ENCODE assay signal across 7 mouse cellular contexts in genomic region chr2:13574801-13575150, GRCm38 (mm10). TPM values are rescaled to one million over a fixed set of nuclear protein-coding genes. Genes with fewer than 3 reads are reported as not detected.
DNase-seq lines count a peak whose midpoint lies in the region; ATAC-seq and TF ChIP-seq lines count a peak whose summit lies in the region.

No protein-coding gene starts in this region.

- peak overlapping the region; percentile 87 for H3K4me3 ChIP-seq in gastrocnemius, adult 2 months
- peak overlapping the region; percentile 57 for H3K4me3 ChIP-seq in hindbrain, embryonic 15.5 days
- H3K4me3 ChIP-seq in lung, adult 2 months (replicated peaks; ENCODE audit: extremely low read depth, low read depth, low read length) = peak overlapping the region; percentile 88
- H3K4me3 ChIP-seq in neural tube, embryonic 15.5 days (replicated peaks) = peak overlapping the region; percentile 65

- DNase-seq in ES-CJ7 (ENCODE audit: low read depth, low spot score) (peak; percentile 50), ZHBTc4 (ENCODE audit: low read depth, low spot score) (peak; percentile 73)
- peak; percentile 69 for DNase-seq in gastrocnemius, adult 2 months
- DNase-seq in lung, adult 2 months = no peak
- DNase-seq in frontal cortex, postnatal 25 days (ENCODE audit: low spot score in 2 of 2) = no peak

- no peak for TF ChIP-seq CTCF in gastrocnemius, adult 2 months (IDR thresholded peaks at IDR 0.05)
- no peak for TF ChIP-seq CTCF in lung, adult 2 months (IDR thresholded peaks at IDR 0.05; ENCODE audit: insufficient read depth, low read length)

- no peak for ATAC-seq in hindbrain, embryonic 15.5 days (ENCODE audit: low FRiP score, low read depth)
- peak; percentile 27; the same call in 1 of the 2 replicates for ATAC-seq in neural tube, embryonic 15.5 days (ENCODE audit: low FRiP score)

- H3K4me1 ChIP-seq in hindbrain, embryonic 15.5 days (replicated peaks) = peaks cover 42% of the 10 kb centered on the region
- H3K4me1 ChIP-seq in lung, adult 2 months (ENCODE audit: control insufficient read depth, insufficient read depth, low read length) = peaks cover 14% of the 10 kb centered on the region
- peaks cover 37% of the 10 kb centered on the region for H3K4me1 ChIP-seq in neural tube, embryonic 15.5 days

- peak overlapping the region; percentile 85 for H3K4me2 ChIP-seq in hindbrain, embryonic 15.5 days
- peak overlapping the region; percentile 89 for H3K4me2 ChIP-seq in neural tube, embryonic 15.5 days

- no peaks in the 10 kb centered on the region for H3K27me3 ChIP-seq in hindbrain, embryonic 15.5 days
- H3K27me3 ChIP-seq in neural tube, embryonic 15.5 days (replicated peaks) = no peaks in the 10 kb centered on the region

- intact Hi-C loops in gastrocnemius, adult 2 months (cut with DNase I) = loop anchor here (5.0 to 10.0 kb wide), 2 partner anchors 180 to 282 kb away; no protein-coding TSS in a partner anchor

- H3K9ac ChIP-seq in hindbrain, embryonic 15.5 days = peak overlapping the region; percentile 61
- H3K9ac ChIP-seq in neural tube, embryonic 15.5 days (replicated peaks) = peak overlapping the region; percentile 69

- peaks cover 8% of the 10 kb centered on the region; the same call in 1 of the 2 replicates for H3K36me3 ChIP-seq in hindbrain, embryonic 15.5 days
- H3K36me3 ChIP-seq in neural tube, embryonic 15.5 days = peaks cover 8% of the 10 kb centered on the region; the same call in 1 of the 2 replicates

- H3K27ac ChIP-seq in gastrocnemius, adult 2 months = peak overlapping the region; percentile 91
- H3K27ac ChIP-seq in hindbrain, embryonic 15.5 days (replicated peaks) = peak overlapping the region; percentile 90
- H3K27ac ChIP-seq in neural tube, embryonic 15.5 days (replicated peaks) = peak overlapping the region; percentile 90

- no peaks in the 10 kb centered on the region for H3K9me3 ChIP-seq in hindbrain, embryonic 15.5 days
- no peaks in the 10 kb centered on the region for H3K9me3 ChIP-seq in neural tube, embryonic 15.5 days (replicated peaks)

- TF ChIP-seq POLR2A in lung, adult 2 months (IDR thresholded peaks at IDR 0.05; ENCODE audit: borderline replicate concordance, extremely low read depth, low read depth, low read length) = peak; percentile 37; the same call in 1 of the 2 replicates

- under 1% methylated on average over 21 of the region's 21 CpGs for WGBS in hindbrain, embryonic 15.5 days
- WGBS in lung, adult 2 months = under 1% methylated on average over 21 of the region's 21 CpGs
- WGBS in neural tube, embryonic 15.5 days = under 1% methylated on average over 21 of the region's 21 CpGs

RNA-seq across cellular contexts. Expression of gene Vim, which starts 1.0 kb away (rescaled TPM):
- total RNA-seq in gastrocnemius, adult 2 months (2021) = 100 to 1,000 TPM in 1 of 2 experiments, 10 to 100 TPM in 1; 99.0 to 123 TPM
- 469 and 517 TPM in 2 replicates for polyA plus RNA-seq in hindbrain, embryonic 15.5 days (2015; fragmentation: Nextera tagmentation; extraction: Ambion mirVana)
- polyA plus RNA-seq in lung, adult 2 months (2012; rRNA removed) = 1,792 and 2,353 TPM in 2 replicates
- 441 and 489 TPM in 2 replicates for polyA plus RNA-seq in neural tube, embryonic 15.5 days (2015; fragmentation: Nextera tagmentation; extraction: Ambion mirVana)

RNA-seq across cellular contexts. Expression of gene Trdmt1, which starts 30.3 kb away (rescaled TPM):
- total RNA-seq in gastrocnemius, adult 2 months (2021) = 1 to 10 TPM; 3.6 to 6.4 TPM
- polyA plus RNA-seq in hindbrain, embryonic 15.5 days (2015; fragmentation: Nextera tagmentation; extraction: Ambion mirVana) = 7.2 and 8.5 TPM in 2 replicates
- 2.2 and 4.2 TPM in 2 replicates for polyA plus RNA-seq in lung, adult 2 months (2012; rRNA removed)
- 8.8 and 9.7 TPM in 2 replicates for polyA plus RNA-seq in neural tube, embryonic 15.5 days (2015; fragmentation: Nextera tagmentation; extraction: Ambion mirVana)

Comparison
In these comparisons a context has a peak if more than half of its experiments do, and no peak if none do; other contexts are left out.
1. DNase-seq: peak in ES-CJ7 (single experiment), ZHBTc4 (single experiment) and gastrocnemius, adult 2 months (single experiment); none in lung, adult 2 months (single experiment) and frontal cortex, postnatal 25 days (0 of 2).
2. Peak in every context shown above with its lines, with median percentiles within 50 percentile points of each other: H3K27ac ChIP-seq and H3K4me3 ChIP-seq.